Mouse (Mus musculus) stomach, postnatal 0 days (tissue): Measurements from ENCODE around the gene Slc25a33.

Experiments used
- CTCF ChIP-seq: IDR thresholded peaks from 2 replicates; pipeline ENCODE4 v1.5.1; 2016; ENCODE audit warnings: antibody characterized with exemption, low read depth, mild to moderate bottlenecking, moderate library complexity
- EP300 ChIP-seq: optimal IDR thresholded peaks from 2 replicates; pipeline ENCODE3; 2016; ENCODE audit warnings: antibody characterized with exemption

DNA sequence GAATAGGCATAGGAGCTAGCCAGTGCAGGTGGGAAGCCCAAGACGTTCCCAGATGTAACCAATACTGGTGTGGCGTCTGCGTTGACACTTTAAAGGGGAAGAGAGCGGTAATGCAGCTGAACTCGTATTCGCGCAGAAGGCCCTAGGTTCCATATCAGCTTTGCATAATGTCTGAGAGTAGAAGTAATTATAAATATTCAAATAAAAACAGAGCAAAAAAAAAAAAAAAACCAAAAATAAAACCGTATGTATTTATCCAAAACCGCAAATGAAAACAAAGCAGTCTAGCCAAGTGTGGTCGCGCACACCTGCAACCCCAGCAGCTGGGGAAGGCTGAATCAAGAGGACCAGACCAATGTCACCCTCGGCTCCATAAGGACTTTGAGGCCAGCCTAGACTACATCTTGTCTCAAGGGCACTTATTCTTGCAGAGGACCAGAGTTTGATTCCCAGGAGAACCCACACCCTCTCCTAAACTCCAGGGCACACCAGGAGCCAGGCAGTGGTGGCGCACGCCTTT, 32.0 kb downstream of the Slc25a33 start:
- TF ChIP-seq CTCF (no peak), EP300 (no peak)
